Mouse (Mus musculus): Measurements from ENCODE around the gene Heatr4. TPM values are rescaled to one million over a fixed set of nuclear protein-coding genes. Genes with fewer than 3 reads are reported as not detected.
"Not testable (repeated sequence)": the region's sequence is repeated elsewhere in the genome, so short reads cannot be mapped to it uniquely, and the experiment has no call there.

Gene Heatr4
- polyA plus RNA-seq, 1 experiment from 2014 or later: not detected

GRCm38 (mm10) chr12:83938592-83938991 lies 46.1 kb downstream of the Heatr4 start:
- not testable (repeated sequence) for ATAC-seq; H3K27ac ChIP-seq (ENCODE audit: low read depth, low read length); H3K9me3 ChIP-seq (replicated peaks; ENCODE audit: control insufficient read depth, low read length); H3K4me3 ChIP-seq (ENCODE audit: low read depth, low read length); H3K4me1 ChIP-seq (ENCODE audit: control insufficient read depth, insufficient read depth, low read length); H3K27me3 ChIP-seq (replicated peaks; ENCODE audit: control insufficient read depth, insufficient read depth, low read length); DNase-seq (ENCODE audit: low spot score); H3K36me3 ChIP-seq (ENCODE audit: control insufficient read depth, insufficient read depth, low read length); H3K9ac ChIP-seq (ENCODE audit: low read length); H3K4me2 ChIP-seq (ENCODE audit: low read length)
- WGBS: 42% methylated on average over 1 of the region's 1 CpGs

GRCm38 (mm10) chr12:83937600-83937999 lies 47.1 kb downstream of the Heatr4 start:
- H3K36me3 ChIP-seq (ENCODE audit: control insufficient read depth, insufficient read depth, low read length): no peaks in the 10 kb centered on the region
- DNase-seq (ENCODE audit: low spot score) (no peak), ATAC-seq (no peak)
- 75% methylated on average over 10 of the region's 10 CpGs for WGBS
- no peak overlapping the region for H3K27ac ChIP-seq (ENCODE audit: low read depth, low read length)
- H3K4me3 ChIP-seq (ENCODE audit: low read depth, low read length): no peak overlapping the region
- no peaks in the 10 kb centered on the region for H3K4me1 ChIP-seq (ENCODE audit: control insufficient read depth, insufficient read depth, low read length)
- H3K9me3 ChIP-seq (replicated peaks; ENCODE audit: control insufficient read depth, low read length): no peaks in the 10 kb centered on the region
- no peak overlapping the region for H3K4me2 ChIP-seq (ENCODE audit: low read length)
- no peaks in the 10 kb centered on the region for H3K27me3 ChIP-seq (replicated peaks; ENCODE audit: control insufficient read depth, insufficient read depth, low read length)
- no peak overlapping the region for H3K9ac ChIP-seq (ENCODE audit: low read length)

- no peak for ATAC-seq
- no peaks in the 10 kb centered on the region for H3K4me1 ChIP-seq (ENCODE audit: control insufficient read depth, insufficient read depth, low read length)
These were observed 55.4 kb downstream of the Heatr4 start for GRCm38 (mm10) chr12:83929186-83929804.

GRCm38 (mm10) chr12:83927747-83928146 lies 56.9 kb downstream of the Heatr4 start:
- H3K4me3 ChIP-seq (ENCODE audit: low read depth, low read length): no peak overlapping the region
- H3K9ac ChIP-seq (ENCODE audit: low read length): no peak overlapping the region
- 81% methylated on average over 4 of the region's 4 CpGs for WGBS
- no peaks in the 10 kb centered on the region for H3K9me3 ChIP-seq (replicated peaks; ENCODE audit: control insufficient read depth, low read length)
- no peak overlapping the region for H3K27ac ChIP-seq (ENCODE audit: low read depth, low read length)
- no peaks in the 10 kb centered on the region for H3K36me3 ChIP-seq (ENCODE audit: control insufficient read depth, insufficient read depth, low read length)
- ATAC-seq (no peak), DNase-seq (ENCODE audit: low spot score) (no peak)
- H3K4me1 ChIP-seq (ENCODE audit: control insufficient read depth, insufficient read depth, low read length): no peaks in the 10 kb centered on the region
- H3K27me3 ChIP-seq (replicated peaks; ENCODE audit: control insufficient read depth, insufficient read depth, low read length): no peaks in the 10 kb centered on the region
- H3K4me2 ChIP-seq (ENCODE audit: low read length): no peak overlapping the region

More at GRCm38 (mm10) chr12:83929186-83929804, 55.4 kb downstream of the Heatr4 start:
- Histone ChIP-seq H3K27ac (ENCODE audit: low read depth, low read length) (no peak overlapping the region), H3K4me3 (ENCODE audit: low read depth, low read length) (no peak overlapping the region), H3K27me3 (replicated peaks; ENCODE audit: control insufficient read depth, insufficient read depth, low read length) (no peaks in the 10 kb centered on the region), H3K9ac (ENCODE audit: low read length) (no peak overlapping the region), H3K4me2 (ENCODE audit: low read length) (no peak overlapping the region), H3K36me3 (ENCODE audit: control insufficient read depth, insufficient read depth, low read length) (no peaks in the 10 kb centered on the region), H3K9me3 (replicated peaks; ENCODE audit: control insufficient read depth, low read length) (no peaks in the 10 kb centered on the region)
- WGBS: 51% methylated on average over 2 of the region's 2 CpGs
- no peak for DNase-seq (ENCODE audit: low spot score)

GRCm38 (mm10) chr12:83926061-83926460 lies 58.6 kb downstream of the Heatr4 start:
- ATAC-seq (no peak), DNase-seq (ENCODE audit: low spot score) (no peak)
- Histone ChIP-seq H3K36me3 (ENCODE audit: control insufficient read depth, insufficient read depth, low read length) (no peaks in the 10 kb centered on the region), H3K9ac (ENCODE audit: low read length) (no peak overlapping the region), H3K4me2 (ENCODE audit: low read length) (no peak overlapping the region), H3K27me3 (replicated peaks; ENCODE audit: control insufficient read depth, insufficient read depth, low read length) (no peaks in the 10 kb centered on the region), H3K27ac (ENCODE audit: low read depth, low read length) (no peak overlapping the region), H3K4me1 (ENCODE audit: control insufficient read depth, insufficient read depth, low read length) (no peaks in the 10 kb centered on the region; the same call in 1 of the 2 replicates), H3K4me3 (ENCODE audit: low read depth, low read length) (no peak overlapping the region), H3K9me3 (replicated peaks; ENCODE audit: control insufficient read depth, low read length) (no peaks in the 10 kb centered on the region)
- WGBS: 58% methylated on average over 2 of the region's 2 CpGs

GRCm38 (mm10) chr12:83925160-83925703 lies 59.4 kb downstream of the Heatr4 start:
- no peak for ATAC-seq
- WGBS: 52% methylated on average over 7 of the region's 7 CpGs

GRCm38 (mm10) chr12:83924332-83924731 lies 60.3 kb downstream of the Heatr4 start:
- Histone ChIP-seq H3K27me3 (replicated peaks; ENCODE audit: control insufficient read depth, insufficient read depth, low read length) (no peaks in the 10 kb centered on the region), H3K27ac (ENCODE audit: low read depth, low read length) (no peak overlapping the region), H3K4me1 (ENCODE audit: control insufficient read depth, insufficient read depth, low read length) (peaks cover 5% of the 10 kb centered on the region), H3K9ac (ENCODE audit: low read length) (no peak overlapping the region), H3K4me2 (ENCODE audit: low read length) (no peak overlapping the region), H3K4me3 (ENCODE audit: low read depth, low read length) (no peak overlapping the region), H3K9me3 (replicated peaks; ENCODE audit: control insufficient read depth, low read length) (no peaks in the 10 kb centered on the region), H3K36me3 (ENCODE audit: control insufficient read depth, insufficient read depth, low read length) (no peaks in the 10 kb centered on the region)
- WGBS: 51% methylated on average over 3 of the region's 3 CpGs
- no peak for DNase-seq (ENCODE audit: low spot score)
- no peak for ATAC-seq

More at GRCm38 (mm10) chr12:83925160-83925703, 59.4 kb downstream of the Heatr4 start:
- Histone ChIP-seq H3K27ac (ENCODE audit: low read depth, low read length) (no peak overlapping the region), H3K4me1 (ENCODE audit: control insufficient read depth, insufficient read depth, low read length) (peaks cover 5% of the 10 kb centered on the region), H3K4me2 (ENCODE audit: low read length) (no peak overlapping the region), H3K27me3 (replicated peaks; ENCODE audit: control insufficient read depth, insufficient read depth, low read length) (no peaks in the 10 kb centered on the region), H3K9me3 (replicated peaks; ENCODE audit: control insufficient read depth, low read length) (no peaks in the 10 kb centered on the region), H3K36me3 (ENCODE audit: control insufficient read depth, insufficient read depth, low read length) (no peaks in the 10 kb centered on the region), H3K9ac (ENCODE audit: low read length) (no peak overlapping the region), H3K4me3 (ENCODE audit: low read depth, low read length) (no peak overlapping the region)
- DNase-seq (ENCODE audit: low spot score): no peak

- 84% methylated on average over 1 of the region's 1 CpGs for WGBS
- Histone ChIP-seq H3K27ac (ENCODE audit: low read depth, low read length) (no peak overlapping the region), H3K4me2 (ENCODE audit: low read length) (no peak overlapping the region), H3K27me3 (replicated peaks; ENCODE audit: control insufficient read depth, insufficient read depth, low read length) (no peaks in the 10 kb centered on the region), H3K36me3 (ENCODE audit: control insufficient read depth, insufficient read depth, low read length) (no peaks in the 10 kb centered on the region), H3K4me3 (ENCODE audit: low read depth, low read length) (no peak overlapping the region), H3K9ac (ENCODE audit: low read length) (no peak overlapping the region), H3K9me3 (replicated peaks; ENCODE audit: control insufficient read depth, low read length) (no peaks in the 10 kb centered on the region), H3K4me1 (ENCODE audit: control insufficient read depth, insufficient read depth, low read length) (peaks cover 5% of the 10 kb centered on the region)
- DNase-seq (ENCODE audit: low spot score) (no peak), ATAC-seq (no peak)
These were observed 61.2 kb downstream of the Heatr4 start for GRCm38 (mm10) chr12:83923486-83923859.

- no peaks in the 10 kb centered on the region for H3K9me3 ChIP-seq (replicated peaks; ENCODE audit: control insufficient read depth, low read length)
- no peak for ATAC-seq
- peaks cover 5% of the 10 kb centered on the region for H3K4me1 ChIP-seq (ENCODE audit: control insufficient read depth, insufficient read depth, low read length)
- H3K36me3 ChIP-seq (ENCODE audit: control insufficient read depth, insufficient read depth, low read length): no peaks in the 10 kb centered on the region
- H3K4me3 ChIP-seq (ENCODE audit: low read depth, low read length): peak overlapping the region; percentile 83
- no peaks in the 10 kb centered on the region for H3K27me3 ChIP-seq (replicated peaks; ENCODE audit: control insufficient read depth, insufficient read depth, low read length)
- peak overlapping the region; percentile 50 for H3K9ac ChIP-seq (ENCODE audit: low read length)
- DNase-seq (ENCODE audit: low spot score): no peak
- WGBS: 32% methylated on average over 8 of the region's 8 CpGs
- H3K4me2 ChIP-seq (ENCODE audit: low read length): peak overlapping the region; percentile 60
- no peak overlapping the region for H3K27ac ChIP-seq (ENCODE audit: low read depth, low read length)
These were observed 61.7 kb downstream of the Heatr4 start for GRCm38 (mm10) chr12:83922724-83923485.

All from forebrain, embryonic 14.5 days (tissue).